7 mouse cellular contexts compared by ENCODE assay signal in genomic region chr2:18635052-18635451, GRCm38 (mm10). TPM values are rescaled to one million over a fixed set of nuclear protein-coding genes. Genes with fewer than 3 reads are reported as not detected.
DNase-seq lines count a peak whose midpoint lies in the region; ATAC-seq lines count a peak whose summit lies in the region.

No protein-coding gene starts in this region.

- no peaks in the 10 kb centered on the region for H3K27me3 ChIP-seq in midbrain, embryonic 13.5 days
- no peaks in the 10 kb centered on the region for H3K27me3 ChIP-seq in midbrain, embryonic 10.5 days (ENCODE audit: low read depth, poor library complexity, severe bottlenecking)
- no peaks in the 10 kb centered on the region for H3K27me3 ChIP-seq in intestine, embryonic 16.5 days (replicated peaks; ENCODE audit: control insufficient read depth, insufficient read depth, low read length)

- no peak overlapping the region for H3K4me3 ChIP-seq in midbrain, embryonic 13.5 days (replicated peaks)
- no peak overlapping the region for H3K4me3 ChIP-seq in midbrain, embryonic 10.5 days
- no peak overlapping the region for H3K4me3 ChIP-seq in intestine, embryonic 16.5 days (ENCODE audit: low read length)

- DNase-seq in midbrain, embryonic 10.5 days (ENCODE audit: low spot score): no peak
- DNase-seq in cerebellum, postnatal 14 days: peak; percentile 99 to 100
- DNase-seq in heart, postnatal 14 days: peak; percentile 38 to 42
- peak; percentile 55 for DNase-seq in left cerebral cortex, adult 11 months (ENCODE audit: low spot score)
- DNase-seq in right cerebral cortex, postnatal 4 days: peak; percentile 75

- no peak overlapping the region for H3K9ac ChIP-seq in midbrain, embryonic 13.5 days (replicated peaks)
- no peak overlapping the region for H3K9ac ChIP-seq in intestine, embryonic 16.5 days (ENCODE audit: low read depth, low read length)

- intact Hi-C loops in heart, postnatal 14 days (cut with DNase I): no loop called here

- H3K4me2 ChIP-seq in midbrain, embryonic 13.5 days (replicated peaks): no peak overlapping the region
- no peak overlapping the region for H3K4me2 ChIP-seq in intestine, embryonic 16.5 days (ENCODE audit: low read depth, low read length)

- no peaks in the 10 kb centered on the region for H3K9me3 ChIP-seq in midbrain, embryonic 13.5 days
- no peaks in the 10 kb centered on the region for H3K9me3 ChIP-seq in midbrain, embryonic 10.5 days (replicated peaks)
- no peaks in the 10 kb centered on the region for H3K9me3 ChIP-seq in intestine, embryonic 16.5 days (ENCODE audit: control insufficient read depth, low read length)

- H3K4me1 ChIP-seq in midbrain, embryonic 13.5 days (replicated peaks): no peaks in the 10 kb centered on the region
- no peaks in the 10 kb centered on the region for H3K4me1 ChIP-seq in midbrain, embryonic 10.5 days
- no peaks in the 10 kb centered on the region for H3K4me1 ChIP-seq in intestine, embryonic 16.5 days (ENCODE audit: control insufficient read depth, insufficient read depth, low read length)

- no peak overlapping the region for H3K27ac ChIP-seq in midbrain, embryonic 13.5 days
- H3K27ac ChIP-seq in midbrain, embryonic 10.5 days (replicated peaks): no peak overlapping the region
- H3K27ac ChIP-seq in intestine, embryonic 16.5 days (ENCODE audit: low read length): no peak overlapping the region

- WGBS in midbrain, embryonic 13.5 days: 87% methylated on average over 8 of the region's 8 CpGs
- 92% methylated on average over 8 of the region's 8 CpGs for WGBS in midbrain, embryonic 10.5 days
- WGBS in intestine, embryonic 16.5 days: 81% methylated on average over 8 of the region's 8 CpGs

- 0 out of 2 replicates have a peak, but pooled peaks have one; percentile 48 for ATAC-seq in midbrain, embryonic 13.5 days
- no peak for ATAC-seq in intestine, embryonic 16.5 days

- no peaks in the 10 kb centered on the region for H3K36me3 ChIP-seq in midbrain, embryonic 13.5 days
- no peaks in the 10 kb centered on the region for H3K36me3 ChIP-seq in midbrain, embryonic 10.5 days
- no peaks in the 10 kb centered on the region for H3K36me3 ChIP-seq in intestine, embryonic 16.5 days (ENCODE audit: control insufficient read depth, insufficient read depth, low read length)

RNA-seq across cellular contexts. Expression of gene Commd3, which starts 37.1 kb away (rescaled TPM):
- 189 and 191 TPM in 2 replicates for polyA plus RNA-seq in midbrain, embryonic 13.5 days (2015; fragmentation: Nextera tagmentation; extraction: Ambion mirVana)
- polyA plus RNA-seq in midbrain, embryonic 10.5 days (2016; fragmentation: Nextera tagmentation; extraction: Ambion mirVana): 82.0 and 101 TPM in 2 replicates
- total RNA-seq in heart, postnatal 14 days (2021): 100 to 1,000 TPM; 111 to 118 TPM
- 232 and 238 TPM in 2 replicates for polyA plus RNA-seq in intestine, embryonic 16.5 days (2015; fragmentation: Nextera tagmentation; extraction: Ambion mirVana)

RNA-seq across cellular contexts. Expression of gene Bmi1, which starts 41.8 kb away (rescaled TPM):
- polyA plus RNA-seq in midbrain, embryonic 13.5 days (2015; fragmentation: Nextera tagmentation; extraction: Ambion mirVana): 33.9 and 34.2 TPM in 2 replicates
- polyA plus RNA-seq in midbrain, embryonic 10.5 days (2016; fragmentation: Nextera tagmentation; extraction: Ambion mirVana): 25.5 and 26.6 TPM in 2 replicates
- total RNA-seq in heart, postnatal 14 days (2021): 10 to 100 TPM; 55.6 to 65.1 TPM
- polyA plus RNA-seq in intestine, embryonic 16.5 days (2015; fragmentation: Nextera tagmentation; extraction: Ambion mirVana): 12.0 and 12.5 TPM in 2 replicates

RNA-seq across cellular contexts. Expression of gene Spag6, which starts 58.8 kb away (rescaled TPM):
- polyA plus RNA-seq in midbrain, embryonic 13.5 days (2015; fragmentation: Nextera tagmentation; extraction: Ambion mirVana): 0.24 and 0.28 TPM in 2 replicates
- polyA plus RNA-seq in midbrain, embryonic 10.5 days (2016; fragmentation: Nextera tagmentation; extraction: Ambion mirVana): 0.10 and 0.51 TPM in 2 replicates
- not detected for total RNA-seq in heart, postnatal 14 days (2021)
- polyA plus RNA-seq in intestine, embryonic 16.5 days (2015; fragmentation: Nextera tagmentation; extraction: Ambion mirVana): 0.07 TPM in 1 of 2 replicates, not detected in the other
